Mouse (Mus musculus) lung, postnatal 0 days (tissue): ENCODE measurements around the gene BC035947. TPM values are rescaled to one million over a fixed set of nuclear protein-coding genes. Genes with fewer than 3 reads are reported as not detected.
"Not testable (repeated sequence)": the region's sequence is repeated elsewhere in the genome, so short reads cannot be mapped to it uniquely, and the experiment has no call there.

Source experiments
- ATAC-seq: fragments of 200-750 bp; cut with Nextera tagmentation; 2 replicates; pipeline ENCODE4 v1.8.0; 2017; ENCODE audit warnings: moderate library complexity
- DNase-seq: peaks from one replicate; pipeline ENCODE4 v3.0.0-alpha.2; 2016; ENCODE audit warnings: low spot score
- H3K27ac ChIP-seq: fragments of 300-500 bp; sonication (generic); 2 replicates; pipeline ENCODE4 v1.5.1; 2014; ENCODE audit warnings: antibody characterized with exemption, mild to moderate bottlenecking, low read length, mixed read lengths
- H3K27me3 ChIP-seq: fragments of 300-500 bp; sonication (generic); replicated peaks from 2 replicates; pipeline ENCODE4 v1.6.1; 2014; ENCODE audit warnings: low read length, mixed read lengths; ENCODE audit not compliant: insufficient read depth
- H3K36me3 ChIP-seq: fragments of 300-500 bp; sonication (generic); 2 replicates; pipeline ENCODE4 v1.6.1; 2014; ENCODE audit warnings: low read length, mixed read lengths; ENCODE audit not compliant: insufficient read depth
- H3K4me1 ChIP-seq: fragments of 300-500 bp; sonication (generic); 2 replicates; pipeline ENCODE4 v1.6.1; 2014; ENCODE audit warnings: antibody characterized with exemption, low read depth, low read length, mixed read lengths; ENCODE audit not compliant: insufficient read depth
- H3K4me2 ChIP-seq: fragments of 300-500 bp; sonication (generic); replicated peaks from 2 replicates; pipeline ENCODE4 v1.6.1; 2014; ENCODE audit warnings: low read depth, mild to moderate bottlenecking, low read length, moderate library complexity, mixed read lengths
- H3K4me3 ChIP-seq: fragments of 300-500 bp; sonication (generic); 2 replicates; pipeline ENCODE4 v1.5.1; 2014; ENCODE audit warnings: low read depth, low read length
- H3K9ac ChIP-seq: fragments of 300-500 bp; sonication (generic); replicated peaks from 2 replicates; pipeline ENCODE4 v1.6.1; 2014; ENCODE audit warnings: low read depth, mild to moderate bottlenecking
- H3K9me3 ChIP-seq: fragments of 300-500 bp; sonication (generic); 2 replicates; pipeline ENCODE4 v1.6.1; 2016; ENCODE audit warnings: low read length, mixed read lengths
- CTCF ChIP-seq: IDR thresholded peaks from 2 replicates; pipeline ENCODE4 v1.5.1; 2016; ENCODE audit warnings: antibody characterized with exemption, mild to moderate bottlenecking
- EP300 ChIP-seq: IDR thresholded peaks from 2 replicates; pipeline ENCODE4 v1.6.1; 2016; ENCODE audit warnings: antibody characterized with exemption, mild to moderate bottlenecking, control low read depth
- WGBS: fragments of 180-500 bp; shearing (Covaris S2); extraction: QIAGEN DNeasy Blood & Tissue Kit; methylation state at CpG from one replicate; pipeline ENCODE4 v1.1.7; 2014; 5-methylcytosine and 5-hydroxymethylcytosine counted together
- polyA plus RNA-seq: library from polyadenylated mRNA; unstranded; fragments of >200 nt; fragmentation: Nextera tagmentation; extraction: Ambion mirVana; gene quantifications from 2 replicates; pipeline ENCODE4 v1.2.1, GENCODE M21; 2015

BC035947 gene
- polyA plus RNA-seq, 1 experiment from 2014 or later: 0.17 TPM

GRCm38 (mm10) chr1:78510862-78511261, 1.1 kb downstream of the BC035947 start, which contains the start of gene Mogat1:
Mogat1 (plus strand) TSS chr1:78510991.
- H3K36me3 ChIP-seq: no peaks in the 10 kb centered on the region
- H3K27ac ChIP-seq: no peak within 1 kb of the TSS
- no peaks in the 10 kb centered on the region for H3K9me3 ChIP-seq
- no peak within 1 kb of the TSS for H3K9ac ChIP-seq
- peak within 1 kb of the TSS; percentile 14; the same call in 1 of the 2 replicates for H3K4me3 ChIP-seq
- WGBS: 41% methylated on average over 5 of the region's 5 CpGs
- H3K27me3 ChIP-seq: no peaks in the 10 kb centered on the region
- peak; percentile 58 for ATAC-seq
- TF ChIP-seq EP300 (no peak), CTCF (no peak)
- H3K4me1 ChIP-seq: 0 out of 2 replicates have a peak, but pooled peaks cover 3% of the 10 kb centered on the region
- H3K4me2 ChIP-seq: peak within 1 kb of the TSS; percentile 46
- DNase-seq: peak; percentile 51

- Histone ChIP-seq H3K27me3 (no peaks in the 10 kb centered on the region), H3K27ac (no peak overlapping the region), H3K9ac (no peak overlapping the region), H3K4me3 (no peak overlapping the region), H3K36me3 (no peaks in the 10 kb centered on the region), H3K9me3 (no peaks in the 10 kb centered on the region), H3K4me1 (0 out of 2 replicates have a peak, but pooled peaks cover 3% of the 10 kb centered on the region), H3K4me2 (no peak overlapping the region)
- DNase-seq: peak; percentile 32
- peak; percentile 37; the same call in 1 of the 2 replicates for ATAC-seq
- WGBS: 21% methylated on average over 1 of the region's 1 CpGs
- no peak for TF ChIP-seq CTCF
- TF ChIP-seq EP300: no peak
Measured at GRCm38 (mm10) chr1:78507137-78507536, 4.8 kb downstream of the BC035947 start.

- no peaks in the 10 kb centered on the region for H3K36me3 ChIP-seq
Measured at GRCm38 (mm10) chr1:78502527-78502926, 9.4 kb downstream of the BC035947 start.

GRCm38 (mm10) chr1:78501856-78502255, 10.1 kb downstream of the BC035947 start:
- ATAC-seq, H3K36me3 ChIP-seq, H3K9me3 ChIP-seq, H3K27me3 ChIP-seq, H3K4me2 ChIP-seq, H3K9ac ChIP-seq, H3K27ac ChIP-seq, H3K4me3 ChIP-seq, DNase-seq, H3K4me1 ChIP-seq: not testable (repeated sequence)
- WGBS: 72% methylated on average over 12 of the region's 12 CpGs

More at GRCm38 (mm10) chr1:78502527-78502926, 9.4 kb downstream of the BC035947 start:
- no peak overlapping the region for H3K4me3 ChIP-seq
- no peaks in the 10 kb centered on the region for H3K27me3 ChIP-seq
- DNase-seq: no peak
- no peaks in the 10 kb centered on the region for H3K9me3 ChIP-seq
- no peak overlapping the region for H3K4me2 ChIP-seq
- H3K4me1 ChIP-seq: no peaks in the 10 kb centered on the region
- TF ChIP-seq EP300 (no peak), CTCF (no peak)
- H3K9ac ChIP-seq: no peak overlapping the region
- no peak overlapping the region for H3K27ac ChIP-seq
- ATAC-seq: no peak
- 91% methylated on average over 6 of the region's 6 CpGs for WGBS

GRCm38 (mm10) chr1:78501036-78501435, 10.9 kb downstream of the BC035947 start:
- H3K27me3 ChIP-seq: no peaks in the 10 kb centered on the region
- TF ChIP-seq CTCF: no peak
- no peak for TF ChIP-seq EP300
- no peaks in the 10 kb centered on the region for H3K4me1 ChIP-seq
- H3K27ac ChIP-seq: no peak overlapping the region
- ATAC-seq (no peak), DNase-seq (no peak)
- H3K9ac ChIP-seq: no peak overlapping the region
- H3K4me3 ChIP-seq: no peak overlapping the region
- no peak overlapping the region for H3K4me2 ChIP-seq
- 87% methylated on average over 16 of the region's 16 CpGs for WGBS
- no peaks in the 10 kb centered on the region for H3K9me3 ChIP-seq
- H3K36me3 ChIP-seq: no peaks in the 10 kb centered on the region

- no peaks in the 10 kb centered on the region for H3K9me3 ChIP-seq
- no peaks in the 10 kb centered on the region for H3K4me1 ChIP-seq
- H3K36me3 ChIP-seq: no peaks in the 10 kb centered on the region
- TF ChIP-seq EP300 (no peak), CTCF (no peak)
- H3K9ac ChIP-seq: no peak overlapping the region
- no peak overlapping the region for H3K27ac ChIP-seq
- ATAC-seq: no peak
- H3K4me3 ChIP-seq: no peak overlapping the region
- WGBS: 44% methylated on average over 1 of the region's 1 CpGs
- H3K4me2 ChIP-seq: no peak overlapping the region
- no peak for DNase-seq
- H3K27me3 ChIP-seq: no peaks in the 10 kb centered on the region
Measured at GRCm38 (mm10) chr1:78490143-78490542, 21.8 kb downstream of the BC035947 start.
